Mouse (Mus musculus) E14TG2a.4 (cell line): Measurements from ENCODE around the gene Abhd12.

Experiments used
- CTCF ChIP-seq: conservative IDR thresholded peaks from 2 replicates; pipeline ENCODE4 v1.5.1; 2014; ENCODE audit warnings: low read length
- POU5F1 ChIP-seq: IDR thresholded peaks from 2 replicates; pipeline ENCODE4 v1.6.1; 2014; ENCODE audit warnings: low read length, borderline replicate concordance

DNA sequence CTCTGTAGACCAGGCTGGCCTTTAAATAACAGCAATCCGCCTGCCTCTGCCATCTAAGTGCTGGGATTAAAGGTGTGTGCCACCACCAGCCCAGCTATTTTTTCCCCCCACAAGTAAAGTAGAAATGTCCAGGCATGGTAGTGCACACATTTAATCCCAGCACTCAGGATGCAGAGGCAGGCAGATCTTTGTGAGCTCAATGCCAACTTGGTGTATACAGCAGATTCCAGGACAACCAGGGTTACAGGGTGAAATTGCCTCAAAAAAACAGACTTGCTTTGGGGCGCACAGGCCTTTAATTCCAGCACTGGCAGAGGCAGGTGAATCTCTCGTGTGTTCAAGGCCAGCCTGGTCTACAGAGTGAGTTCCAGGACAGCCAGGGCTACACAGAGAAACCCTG is 18.5 kb upstream of the Abhd12 start:
- TF ChIP-seq CTCF, result no peak
- TF ChIP-seq POU5F1, result no peak
